Mouse (Mus musculus): Measurements from ENCODE around the gene Zfr2. TPM values are rescaled to one million over a fixed set of nuclear protein-coding genes. Genes with fewer than 3 reads are reported as not detected.
A peak's percentile ranks its signal among the peaks of the same experiment; 100 is the strongest.

The Zfr2 gene
- polyA plus RNA-seq, 1 experiment from 2014 or later: 2.3 TPM

- no peak for TF ChIP-seq EP300 (IDR thresholded peaks at IDR 0.05)
- peak; percentile 68 for TF ChIP-seq CTCF (IDR thresholded peaks at IDR 0.05)
- no peak for ATAC-seq
- H3K9ac ChIP-seq (replicated peaks; ENCODE audit: low read depth): no peak within 1 kb of the TSS
- no peak within 1 kb of the TSS for H3K27ac ChIP-seq (ENCODE audit: low read length)
- no peaks in the 10 kb centered on the region; the same call in 1 of the 2 replicates for H3K4me1 ChIP-seq (ENCODE audit: insufficient read depth, low read depth, low read length)
- 11% methylated on average over 27 of the region's 27 CpGs for WGBS
- H3K27me3 ChIP-seq (replicated peaks; ENCODE audit: insufficient read depth, low read length): peaks cover 24% of the 10 kb centered on the region
- no peak within 1 kb of the TSS for H3K4me2 ChIP-seq (replicated peaks; ENCODE audit: low read depth, low read length)
- no peak within 1 kb of the TSS for H3K4me3 ChIP-seq (ENCODE audit: low read depth, low read length)
- H3K36me3 ChIP-seq (ENCODE audit: insufficient read depth, low read length): no peaks in the 10 kb centered on the region
- peak; percentile 48 for DNase-seq (ENCODE audit: low spot score)
- H3K9me3 ChIP-seq (ENCODE audit: low read length): no peaks in the 10 kb centered on the region
These were observed 2.3 kb upstream of the Zfr2 start, which contains the start of gene Atcay for GRCm38 (mm10) chr10:81230438-81231332. Gene Atcay (minus strand): TSS chr10:81230833.

- Histone ChIP-seq H3K4me2 (replicated peaks; ENCODE audit: low read depth, low read length) (no peak overlapping the region), H3K36me3 (ENCODE audit: insufficient read depth, low read length) (no peaks in the 10 kb centered on the region), H3K9ac (replicated peaks; ENCODE audit: low read depth) (no peak overlapping the region), H3K4me3 (ENCODE audit: low read depth, low read length) (no peak overlapping the region), H3K27ac (ENCODE audit: low read length) (no peak overlapping the region), H3K4me1 (ENCODE audit: insufficient read depth, low read depth, low read length) (no peaks in the 10 kb centered on the region; the same call in 1 of the 2 replicates), H3K9me3 (ENCODE audit: low read length) (no peaks in the 10 kb centered on the region), H3K27me3 (replicated peaks; ENCODE audit: insufficient read depth, low read length) (peaks cover 24% of the 10 kb centered on the region)
- TF ChIP-seq EP300 (IDR thresholded peaks at IDR 0.05): no peak
- no peak for TF ChIP-seq CTCF (IDR thresholded peaks at IDR 0.05)
- WGBS: 51% methylated on average over 7 of the region's 7 CpGs
- no peak for ATAC-seq
- no peak for DNase-seq (ENCODE audit: low spot score)
These were observed 1.5 kb upstream of the Zfr2 start for GRCm38 (mm10) chr10:81231436-81231835.

- under 1% methylated on average over 18 of the region's 28 CpGs for WGBS
- Histone ChIP-seq H3K27me3 (replicated peaks; ENCODE audit: insufficient read depth, low read length) (peaks cover 24% of the 10 kb centered on the region), H3K9me3 (ENCODE audit: low read length) (no peaks in the 10 kb centered on the region), H3K27ac (ENCODE audit: low read length) (no peak overlapping the region), H3K4me1 (ENCODE audit: insufficient read depth, low read depth, low read length) (no peaks in the 10 kb centered on the region; the same call in 1 of the 2 replicates), H3K36me3 (ENCODE audit: insufficient read depth, low read length) (no peaks in the 10 kb centered on the region), H3K9ac (replicated peaks; ENCODE audit: low read depth) (peak overlapping the region; percentile 13), H3K4me2 (replicated peaks; ENCODE audit: low read depth, low read length) (peak overlapping the region; percentile 65), H3K4me3 (ENCODE audit: low read depth, low read length) (peak overlapping the region; percentile 60)
- no peak for TF ChIP-seq CTCF (IDR thresholded peaks at IDR 0.05)
- no peak for TF ChIP-seq EP300 (IDR thresholded peaks at IDR 0.05)
- DNase-seq (ENCODE audit: low spot score) (no peak), ATAC-seq (no peak; the same call in 1 of the 2 replicates)
These were observed 251 bp downstream of the Zfr2 start for GRCm38 (mm10) chr10:81233226-81233585.

- Histone ChIP-seq H3K36me3 (ENCODE audit: insufficient read depth, low read length) (no peaks in the 10 kb centered on the region), H3K27me3 (replicated peaks; ENCODE audit: insufficient read depth, low read length) (peaks cover 20% of the 10 kb centered on the region), H3K4me3 (ENCODE audit: low read depth, low read length) (no peak overlapping the region), H3K9ac (replicated peaks; ENCODE audit: low read depth) (no peak overlapping the region), H3K4me1 (ENCODE audit: insufficient read depth, low read depth, low read length) (no peaks in the 10 kb centered on the region; the same call in 1 of the 2 replicates), H3K4me2 (replicated peaks; ENCODE audit: low read depth, low read length) (no peak overlapping the region), H3K9me3 (ENCODE audit: low read length) (no peaks in the 10 kb centered on the region), H3K27ac (ENCODE audit: low read length) (no peak overlapping the region)
- DNase-seq (ENCODE audit: low spot score) (no peak), ATAC-seq (no peak)
- WGBS: 76% methylated on average over 6 of the region's 6 CpGs
- TF ChIP-seq EP300 (IDR thresholded peaks at IDR 0.05) (no peak), CTCF (IDR thresholded peaks at IDR 0.05) (no peak)
These were observed 1.3 kb downstream of the Zfr2 start for GRCm38 (mm10) chr10:81234206-81234605.

GRCm38 (mm10) chr10:81236471-81237268, 3.7 kb downstream of the Zfr2 start:
- WGBS: 80% methylated on average over 12 of the region's 12 CpGs

GRCm38 (mm10) chr10:81238618-81239017, 5.7 kb downstream of the Zfr2 start:
- H3K4me3 ChIP-seq (ENCODE audit: low read depth, low read length): no peak overlapping the region
- no peak overlapping the region for H3K4me2 ChIP-seq (replicated peaks; ENCODE audit: low read depth, low read length)
- TF ChIP-seq EP300 (IDR thresholded peaks at IDR 0.05) (no peak), CTCF (IDR thresholded peaks at IDR 0.05) (no peak)
- H3K27ac ChIP-seq (ENCODE audit: low read length): no peak overlapping the region
- DNase-seq (ENCODE audit: low spot score): no peak
- H3K36me3 ChIP-seq (ENCODE audit: insufficient read depth, low read length): no peaks in the 10 kb centered on the region
- ATAC-seq: no peak
- peaks cover 14% of the 10 kb centered on the region for H3K27me3 ChIP-seq (replicated peaks; ENCODE audit: insufficient read depth, low read length)
- no peaks in the 10 kb centered on the region; the same call in 1 of the 2 replicates for H3K4me1 ChIP-seq (ENCODE audit: insufficient read depth, low read depth, low read length)
- H3K9ac ChIP-seq (replicated peaks; ENCODE audit: low read depth): no peak overlapping the region
- H3K9me3 ChIP-seq (ENCODE audit: low read length): no peaks in the 10 kb centered on the region
- WGBS: 56% methylated on average over 2 of the region's 2 CpGs

More at GRCm38 (mm10) chr10:81236471-81237268, 3.7 kb downstream of the Zfr2 start:
- Histone ChIP-seq H3K4me3 (ENCODE audit: low read depth, low read length) (no peak overlapping the region), H3K4me2 (replicated peaks; ENCODE audit: low read depth, low read length) (no peak overlapping the region), H3K9me3 (ENCODE audit: low read length) (no peaks in the 10 kb centered on the region), H3K36me3 (ENCODE audit: insufficient read depth, low read length) (no peaks in the 10 kb centered on the region), H3K27me3 (replicated peaks; ENCODE audit: insufficient read depth, low read length) (peaks cover 14% of the 10 kb centered on the region), H3K27ac (ENCODE audit: low read length) (no peak overlapping the region), H3K4me1 (ENCODE audit: insufficient read depth, low read depth, low read length) (no peaks in the 10 kb centered on the region; the same call in 1 of the 2 replicates), H3K9ac (replicated peaks; ENCODE audit: low read depth) (no peak overlapping the region)
- ATAC-seq: no peak
- no peak for DNase-seq (ENCODE audit: low spot score)
- no peak for TF ChIP-seq EP300 (IDR thresholded peaks at IDR 0.05)
- no peak for TF ChIP-seq CTCF (IDR thresholded peaks at IDR 0.05)

All from lung, postnatal 0 days (tissue).